Mouse (Mus musculus) kidney, adult 2 months (tissue): ENCODE measurements around the gene Ap1m2.

ENCODE experiments used
- CTCF ChIP-seq: fragments of 200-500 bp; conservative IDR thresholded peaks from 2 replicates; pipeline ENCODE4 v1.5.1; 2011; ENCODE audit warnings: low read depth, mild to moderate bottlenecking, control low read depth, low read length, moderate library complexity, mixed read lengths; ENCODE audit not compliant: insufficient read depth, insufficient read length
- POLR2A ChIP-seq: fragments of 200-500 bp; IDR thresholded peaks from one replicate; pipeline ENCODE4 v1.6.1; 2011; ENCODE audit warnings: low read depth, low read length, control low read depth

DNA sequence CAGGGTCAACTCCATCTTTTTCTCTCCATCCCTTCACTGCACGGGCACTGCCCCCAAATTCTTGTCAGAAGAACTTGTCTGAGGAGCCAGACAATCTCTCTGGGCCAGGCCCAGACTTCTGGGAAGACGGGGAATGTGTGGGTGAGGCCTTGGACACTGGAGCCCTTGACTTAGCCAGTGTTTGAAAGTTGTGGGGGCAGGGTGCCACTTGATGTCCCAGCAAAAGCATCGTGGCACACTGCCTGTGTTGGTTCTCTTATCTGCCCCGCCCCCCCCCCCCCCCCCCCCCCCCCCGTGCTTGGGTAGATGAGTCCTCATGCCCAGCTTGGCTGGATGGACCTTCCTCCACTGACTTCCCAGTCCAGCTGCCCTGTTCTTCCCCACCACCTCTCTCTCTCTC, 16.9 kb upstream of the Ap1m2 start:
- no peak for TF ChIP-seq CTCF
- no peak for TF ChIP-seq POLR2A
